Mouse (Mus musculus): ENCODE measurements around the gene Aar2.

- no peak for TF ChIP-seq SMC3 (IDR thresholded peaks at IDR 0.05; ENCODE audit: low read depth, low read length)
- TF ChIP-seq NELFE (IDR thresholded peaks at IDR 0.05; ENCODE audit: low read depth, low read length), result no peak
- no peak for TF ChIP-seq CTCF (conservative IDR thresholded peaks at IDR 0.05 in 1 of 2, IDR thresholded peaks at IDR 0.05 in 1 of 2; ENCODE audit: low read depth in 2 of 2, low read length in 2 of 2)
- TF ChIP-seq ZKSCAN1 (IDR thresholded peaks at IDR 0.05; ENCODE audit: borderline replicate concordance, low read depth, low read length), result no peak
Observed at GRCm38 (mm10) chr2:156512561-156512960, 34.8 kb upstream of the Aar2 start.
